Mouse (Mus musculus): ENCODE measurements around the gene Klk10. TPM values are rescaled to one million over a fixed set of nuclear protein-coding genes. Genes with fewer than 3 reads are reported as not detected.

Gene Klk10
- polyA plus RNA-seq, 1 experiment from 2014 or later, result not detected

- Histone ChIP-seq H3K4me3 (replicated peaks) (no peak overlapping the region), H3K9ac (replicated peaks) (no peak overlapping the region), H3K9me3 (no peaks in the 10 kb centered on the region), H3K27ac (no peak overlapping the region), H3K36me3 (no peaks in the 10 kb centered on the region), H3K4me2 (replicated peaks) (no peak overlapping the region), H3K27me3 (no peaks in the 10 kb centered on the region), H3K4me1 (replicated peaks) (peaks cover 7% of the 10 kb centered on the region)
- no peak for ATAC-seq
- 93% methylated on average over 12 of the region's 12 CpGs for WGBS
These were observed 3.4 kb upstream of the Klk10 start for GRCm38 (mm10) chr7:43777423-43777822.

GRCm38 (mm10) chr7:43778176-43778970, 2.5 kb upstream of the Klk10 start:
- no peak overlapping the region for H3K9ac ChIP-seq (replicated peaks)
- 87% methylated on average over 10 of the region's 10 CpGs for WGBS
- no peak overlapping the region for H3K4me2 ChIP-seq (replicated peaks)
- H3K9me3 ChIP-seq, result no peaks in the 10 kb centered on the region
- peaks cover 12% of the 10 kb centered on the region for H3K4me1 ChIP-seq (replicated peaks)
- H3K27ac ChIP-seq, result no peak overlapping the region
- peaks cover 5% of the 10 kb centered on the region for H3K27me3 ChIP-seq
- H3K36me3 ChIP-seq, result no peaks in the 10 kb centered on the region
- H3K4me3 ChIP-seq (replicated peaks), result no peak overlapping the region
- ATAC-seq, result no peak

- 74% methylated on average over 6 of the region's 6 CpGs for WGBS
- no peak for ATAC-seq
These were observed 594 bp upstream of the Klk10 start for GRCm38 (mm10) chr7:43780241-43780640.

GRCm38 (mm10) chr7:43781541-43781940, 706 bp downstream of the Klk10 start:
- Histone ChIP-seq H3K4me2 (replicated peaks) (no peak overlapping the region), H3K4me3 (replicated peaks) (no peak overlapping the region), H3K36me3 (no peaks in the 10 kb centered on the region), H3K27ac (no peak overlapping the region), H3K9ac (replicated peaks) (no peak overlapping the region), H3K4me1 (replicated peaks) (peaks cover 7% of the 10 kb centered on the region), H3K27me3 (peaks cover 7% of the 10 kb centered on the region), H3K9me3 (no peaks in the 10 kb centered on the region)
- ATAC-seq, result no peak
- 90% methylated on average over 11 of the region's 11 CpGs for WGBS

More at GRCm38 (mm10) chr7:43780241-43780640, 594 bp upstream of the Klk10 start:
- Histone ChIP-seq H3K4me3 (replicated peaks) (no peak overlapping the region), H3K4me2 (replicated peaks) (no peak overlapping the region), H3K36me3 (no peaks in the 10 kb centered on the region), H3K9ac (replicated peaks) (no peak overlapping the region), H3K27ac (no peak overlapping the region), H3K27me3 (peaks cover 7% of the 10 kb centered on the region), H3K9me3 (no peaks in the 10 kb centered on the region), H3K4me1 (replicated peaks) (peaks cover 7% of the 10 kb centered on the region)

- H3K4me2 ChIP-seq (replicated peaks), result peak overlapping the region; percentile 61
- H3K27me3 ChIP-seq, result peaks cover 7% of the 10 kb centered on the region
- 7% methylated on average over 36 of the region's 36 CpGs for WGBS
- H3K9ac ChIP-seq (replicated peaks), result peak overlapping the region; percentile 56; the same call in 1 of the 2 replicates
- ATAC-seq, result peak; percentile 70
- no peaks in the 10 kb centered on the region for H3K9me3 ChIP-seq
- no peak overlapping the region for H3K27ac ChIP-seq
- H3K4me3 ChIP-seq (replicated peaks), result peak overlapping the region; percentile 36
- no peaks in the 10 kb centered on the region for H3K36me3 ChIP-seq
- peaks cover 7% of the 10 kb centered on the region for H3K4me1 ChIP-seq (replicated peaks)
These were observed 1.7 kb downstream of the Klk10 start for GRCm38 (mm10) chr7:43782275-43783265.

GRCm38 (mm10) chr7:43785286-43785685, 4.5 kb downstream of the Klk10 start:
- no peaks in the 10 kb centered on the region for H3K9me3 ChIP-seq

GRCm38 (mm10) chr7:43788096-43788495, 7.3 kb downstream of the Klk10 start:
- 81% methylated on average over 3 of the region's 3 CpGs for whole genome bisulfite sequencing
- Histone ChIP-seq H3K36me3 (no peaks in the 10 kb centered on the region), H3K9me3 (no peaks in the 10 kb centered on the region)

More at GRCm38 (mm10) chr7:43785286-43785685, 4.5 kb downstream of the Klk10 start:
- ATAC-seq, result no peak
- H3K27ac ChIP-seq, result no peak overlapping the region
- H3K4me2 ChIP-seq (replicated peaks), result no peak overlapping the region
- H3K36me3 ChIP-seq, result no peaks in the 10 kb centered on the region
- 77% methylated on average over 1 of the region's 1 CpGs for WGBS
- no peak overlapping the region for H3K4me3 ChIP-seq (replicated peaks)
- H3K27me3 ChIP-seq, result peaks cover 7% of the 10 kb centered on the region
- H3K4me1 ChIP-seq (replicated peaks), result peaks cover 7% of the 10 kb centered on the region
- H3K9ac ChIP-seq (replicated peaks), result no peak overlapping the region

GRCm38 (mm10) chr7:43789295-43789694, 8.5 kb downstream of the Klk10 start:
- no peaks in the 10 kb centered on the region for H3K9me3 ChIP-seq
- H3K9ac ChIP-seq (replicated peaks), result no peak overlapping the region
- no peak overlapping the region for H3K4me3 ChIP-seq (replicated peaks)
- no peaks in the 10 kb centered on the region for H3K36me3 ChIP-seq
- no peaks in the 10 kb centered on the region for H3K4me1 ChIP-seq (replicated peaks)
- H3K27ac ChIP-seq, result no peak overlapping the region
- no peaks in the 10 kb centered on the region; the same call in 1 of the 2 replicates for H3K27me3 ChIP-seq
- ATAC-seq, result no peak
- WGBS, result 71% methylated on average over 2 of the region's 2 CpGs
- H3K4me2 ChIP-seq (replicated peaks), result no peak overlapping the region

More at GRCm38 (mm10) chr7:43788096-43788495, 7.3 kb downstream of the Klk10 start:
- Histone ChIP-seq H3K27me3 (peaks cover 5% of the 10 kb centered on the region), H3K27ac (no peak overlapping the region), H3K4me3 (replicated peaks) (no peak overlapping the region), H3K9ac (replicated peaks) (no peak overlapping the region), H3K4me2 (replicated peaks) (no peak overlapping the region), H3K4me1 (replicated peaks) (no peaks in the 10 kb centered on the region)
- ATAC-seq, result no peak

DNA sequence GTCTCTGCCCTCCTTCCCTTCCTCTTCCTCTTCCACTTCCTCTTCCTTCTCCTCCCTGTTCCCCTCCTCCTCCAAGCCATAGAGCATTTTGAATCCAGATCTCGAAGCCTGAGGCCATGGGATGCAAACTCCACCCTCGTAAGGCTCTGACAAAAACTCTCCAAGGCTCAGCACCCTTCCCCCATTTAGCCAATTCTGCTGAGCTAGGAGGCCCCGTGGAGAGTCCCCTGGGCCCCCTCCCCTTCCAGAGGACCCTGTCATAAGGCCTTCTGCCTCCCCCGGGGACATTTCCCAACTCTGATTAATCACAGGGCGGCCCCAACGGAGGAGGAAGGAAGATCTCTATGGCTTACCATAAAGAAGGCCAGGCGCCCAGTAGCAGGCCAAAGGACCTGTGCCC, 10.8 kb downstream of the Klk10 start, which contains the start of gene Klk9:
Gene Klk9 (plus strand): TSS at position 301 of the 400 bp plus-strand sequence.
- Histone ChIP-seq H3K4me2 (replicated peaks) (no peak within 1 kb of the TSS), H3K4me1 (replicated peaks) (peaks cover 8% of the 10 kb centered on the region), H3K27me3 (peaks cover 20% of the 10 kb centered on the region), H3K27ac (no peak within 1 kb of the TSS), H3K36me3 (no peaks in the 10 kb centered on the region), H3K4me3 (replicated peaks) (no peak within 1 kb of the TSS), H3K9ac (replicated peaks) (no peak within 1 kb of the TSS), H3K9me3 (no peaks in the 10 kb centered on the region)
- ATAC-seq, result no peak
- whole genome bisulfite sequencing, result 83% methylated on average over 7 of the region's 7 CpGs

- 9% methylated on average over 8 of the region's 8 CpGs for WGBS
- H3K4me1 ChIP-seq (replicated peaks), result peaks cover 17% of the 10 kb centered on the region
These were observed 15.5 kb downstream of the Klk10 start for GRCm38 (mm10) chr7:43796355-43796754.

GRCm38 (mm10) chr7:43797333-43797769, 16.5 kb downstream of the Klk10 start, which contains the start of gene Klk8:
Gene Klk8, plus strand, starts transcription at chr7:43797577.
- WGBS, result under 1% methylated on average over 28 of the region's 28 CpGs
- peak; percentile 46 for ATAC-seq

More at GRCm38 (mm10) chr7:43796355-43796754, 15.5 kb downstream of the Klk10 start:
- H3K27ac ChIP-seq, result no peak overlapping the region
- H3K4me2 ChIP-seq (replicated peaks), result peak overlapping the region; percentile 78
- H3K27me3 ChIP-seq, result peaks cover 45% of the 10 kb centered on the region
- peak overlapping the region; percentile 49 for H3K4me3 ChIP-seq (replicated peaks)
- ATAC-seq, result 0 out of 2 replicates have a peak, but pooled peaks have one; percentile 3
- no peaks in the 10 kb centered on the region for H3K9me3 ChIP-seq
- H3K9ac ChIP-seq (replicated peaks), result 0 out of 2 replicates have a peak overlapping the region, but pooled peaks have one; percentile 51
- no peaks in the 10 kb centered on the region for H3K36me3 ChIP-seq

More at GRCm38 (mm10) chr7:43797333-43797769, 16.5 kb downstream of the Klk10 start, which contains the start of gene Klk8:
- H3K4me2 ChIP-seq (replicated peaks), result peak within 1 kb of the TSS; percentile 78
- no peaks in the 10 kb centered on the region for H3K36me3 ChIP-seq
- no peaks in the 10 kb centered on the region for H3K9me3 ChIP-seq
- peak within 1 kb of the TSS; percentile 49 for H3K4me3 ChIP-seq (replicated peaks)
- no peak within 1 kb of the TSS for H3K27ac ChIP-seq
- peak within 1 kb of the TSS; percentile 51 for H3K9ac ChIP-seq (replicated peaks)
- peaks cover 45% of the 10 kb centered on the region for H3K27me3 ChIP-seq
- peaks cover 17% of the 10 kb centered on the region for H3K4me1 ChIP-seq (replicated peaks)

All from midbrain, embryonic 13.5 days (tissue).